Mouse (Mus musculus): ENCODE measurements around the gene Ndufs2. TPM values are rescaled to one million over a fixed set of nuclear protein-coding genes. Genes with fewer than 3 reads are reported as not detected.
A peak's percentile ranks its signal among the peaks of the same experiment; 100 is the strongest.

The Ndufs2 gene
- polyA plus RNA-seq, 1 experiment from 2014 or later, result 263 TPM

DNA sequence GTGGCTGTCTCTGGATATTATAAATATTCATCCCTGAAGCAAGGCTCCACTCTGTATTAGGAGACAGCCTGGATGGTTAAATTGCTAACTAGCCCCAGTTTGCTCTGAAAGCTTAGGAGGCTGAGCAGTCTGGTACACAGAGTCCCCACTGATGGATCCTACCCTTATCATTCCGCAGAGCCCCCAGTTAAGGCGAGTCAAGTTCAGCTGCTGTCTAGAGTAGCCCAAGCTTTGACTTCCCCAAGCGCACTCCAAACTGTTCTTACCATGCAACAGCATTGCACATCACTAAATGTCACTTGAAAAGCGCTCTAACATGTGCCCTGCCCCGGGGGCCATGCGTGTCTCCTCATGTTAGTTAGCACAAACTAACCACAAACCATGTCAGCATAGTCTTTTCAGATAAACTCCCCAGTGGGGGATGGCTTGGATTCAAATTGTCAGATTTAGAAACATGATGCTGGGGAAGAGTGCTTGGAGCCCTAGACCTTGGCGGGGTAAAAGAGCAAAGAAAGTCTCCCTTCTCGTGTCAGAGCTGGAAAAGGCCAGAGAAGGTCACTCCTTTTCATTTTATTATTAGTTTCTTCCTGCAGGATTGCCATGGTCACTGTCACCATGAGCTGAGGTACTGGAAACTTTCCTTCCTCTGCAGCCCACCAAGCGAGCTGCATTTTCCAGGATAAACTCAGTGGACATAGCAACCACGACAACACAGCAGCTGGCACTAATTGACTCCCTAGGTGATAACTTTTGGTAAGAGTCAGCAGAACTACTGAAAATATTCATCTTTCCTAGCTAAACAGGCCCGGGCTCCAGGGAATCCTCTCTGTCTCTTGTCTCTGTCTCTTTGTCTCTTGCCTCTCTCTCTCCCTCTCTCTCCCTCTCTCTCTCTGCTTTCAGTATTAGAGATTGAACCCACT is 57.0 kb downstream of the Ndufs2 start:
- Histone ChIP-seq H3K9ac (ENCODE audit: low read depth, low read length) (no peak overlapping the region), H3K4me1 (replicated peaks; ENCODE audit: control insufficient read depth, insufficient read depth, low read length) (peaks cover 6% of the 10 kb centered on the region; the same call in 1 of the 2 replicates), H3K4me3 (ENCODE audit: low read depth, low read length) (0 out of 2 replicates have a peak overlapping the region, but pooled peaks have one; percentile 8), H3K27me3 (ENCODE audit: control insufficient read depth, insufficient read depth, low read length) (peaks cover 38% of the 10 kb centered on the region), H3K36me3 (ENCODE audit: control insufficient read depth, insufficient read depth, low read length) (no peaks in the 10 kb centered on the region), H3K27ac (ENCODE audit: low read depth, low read length) (no peak overlapping the region), H3K4me2 (replicated peaks; ENCODE audit: low read depth, low read length) (peak overlapping the region; percentile 32; the same call in 1 of the 2 replicates), H3K9me3 (ENCODE audit: control insufficient read depth, low read length) (no peaks in the 10 kb centered on the region)
- 20% methylated on average over 11 of the region's 11 CpGs for WGBS
- ATAC-seq (ENCODE audit: low FRiP score) (no peak), DNase-seq (ENCODE audit: low spot score) (peak; percentile 31)

- Histone ChIP-seq H3K27ac (ENCODE audit: low read depth, low read length) (peak overlapping the region; percentile 21; the same call in 1 of the 2 replicates), H3K36me3 (ENCODE audit: control insufficient read depth, insufficient read depth, low read length) (no peaks in the 10 kb centered on the region), H3K4me2 (replicated peaks; ENCODE audit: low read depth, low read length) (peak overlapping the region; percentile 32), H3K27me3 (ENCODE audit: control insufficient read depth, insufficient read depth, low read length) (peaks cover 38% of the 10 kb centered on the region), H3K4me1 (replicated peaks; ENCODE audit: control insufficient read depth, insufficient read depth, low read length) (peaks cover 6% of the 10 kb centered on the region; the same call in 1 of the 2 replicates), H3K4me3 (ENCODE audit: low read depth, low read length) (peak overlapping the region; percentile 8; the same call in 1 of the 2 replicates), H3K9me3 (ENCODE audit: control insufficient read depth, low read length) (no peaks in the 10 kb centered on the region), H3K9ac (ENCODE audit: low read depth, low read length) (0 out of 2 replicates have a peak overlapping the region, but pooled peaks have one; percentile 19)
- ATAC-seq (ENCODE audit: low FRiP score), result peak; percentile 28; the same call in 1 of the 2 replicates
- peak; percentile 54 for DNase-seq (ENCODE audit: low spot score)
- 3% methylated on average over 18 of the region's 18 CpGs for WGBS
Observed at GRCm38 (mm10) chr1:171193093-171193840, 57.9 kb downstream of the Ndufs2 start.

DNA sequence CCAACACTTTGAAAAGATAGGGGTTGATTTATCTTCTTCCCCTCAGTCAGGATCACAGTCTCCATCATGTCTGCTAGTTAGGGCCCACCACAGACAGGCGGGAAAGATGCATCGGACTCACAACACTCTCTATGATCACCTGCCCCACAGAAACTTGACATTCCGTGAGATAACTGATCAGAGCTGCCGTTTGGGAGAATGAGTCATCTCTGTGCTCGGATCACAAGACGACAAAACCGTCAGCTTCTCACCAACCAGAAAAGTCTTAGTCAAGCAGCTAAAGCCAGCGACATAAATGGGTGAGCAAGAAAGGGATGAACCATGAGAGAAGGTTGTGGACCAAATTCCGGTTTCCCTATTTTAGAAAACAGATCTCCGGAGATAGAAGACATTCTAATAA is 58.9 kb downstream of the Ndufs2 start:
- H3K27ac ChIP-seq (ENCODE audit: low read depth, low read length), result no peak overlapping the region
- H3K4me1 ChIP-seq (replicated peaks; ENCODE audit: control insufficient read depth, insufficient read depth, low read length), result peaks cover 6% of the 10 kb centered on the region; the same call in 1 of the 2 replicates
- no peaks in the 10 kb centered on the region for H3K9me3 ChIP-seq (ENCODE audit: control insufficient read depth, low read length)
- no peak overlapping the region for H3K4me2 ChIP-seq (replicated peaks; ENCODE audit: low read depth, low read length)
- ATAC-seq (ENCODE audit: low FRiP score), result no peak
- H3K27me3 ChIP-seq (ENCODE audit: control insufficient read depth, insufficient read depth, low read length), result peaks cover 33% of the 10 kb centered on the region
- 49% methylated on average over 10 of the region's 10 CpGs for WGBS
- H3K4me3 ChIP-seq (ENCODE audit: low read depth, low read length), result no peak overlapping the region
- no peak overlapping the region for H3K9ac ChIP-seq (ENCODE audit: low read depth, low read length)
- no peak for DNase-seq (ENCODE audit: low spot score)
- no peaks in the 10 kb centered on the region for H3K36me3 ChIP-seq (ENCODE audit: control insufficient read depth, insufficient read depth, low read length)

GRCm38 (mm10) chr1:171190832-171191231 is 60.4 kb downstream of the Ndufs2 start:
- Histone ChIP-seq H3K4me2 (replicated peaks; ENCODE audit: low read depth, low read length) (no peak overlapping the region), H3K36me3 (ENCODE audit: control insufficient read depth, insufficient read depth, low read length) (no peaks in the 10 kb centered on the region), H3K9me3 (ENCODE audit: control insufficient read depth, low read length) (no peaks in the 10 kb centered on the region), H3K9ac (ENCODE audit: low read depth, low read length) (no peak overlapping the region), H3K4me3 (ENCODE audit: low read depth, low read length) (no peak overlapping the region), H3K27ac (ENCODE audit: low read depth, low read length) (no peak overlapping the region), H3K27me3 (ENCODE audit: control insufficient read depth, insufficient read depth, low read length) (peaks cover 28% of the 10 kb centered on the region), H3K4me1 (replicated peaks; ENCODE audit: control insufficient read depth, insufficient read depth, low read length) (peaks cover 6% of the 10 kb centered on the region; the same call in 1 of the 2 replicates)
- WGBS, result 97% methylated on average over 9 of the region's 9 CpGs
- DNase-seq (ENCODE audit: low spot score) (no peak), ATAC-seq (ENCODE audit: low FRiP score) (no peak)

- Histone ChIP-seq H3K27me3 (ENCODE audit: control insufficient read depth, insufficient read depth, low read length) (peaks cover 17% of the 10 kb centered on the region), H3K4me3 (ENCODE audit: low read depth, low read length) (no peak overlapping the region), H3K27ac (ENCODE audit: low read depth, low read length) (no peak overlapping the region), H3K4me1 (replicated peaks; ENCODE audit: control insufficient read depth, insufficient read depth, low read length) (peaks cover 3% of the 10 kb centered on the region; the same call in 1 of the 2 replicates), H3K9ac (ENCODE audit: low read depth, low read length) (no peak overlapping the region), H3K4me2 (replicated peaks; ENCODE audit: low read depth, low read length) (no peak overlapping the region), H3K36me3 (ENCODE audit: control insufficient read depth, insufficient read depth, low read length) (no peaks in the 10 kb centered on the region), H3K9me3 (ENCODE audit: control insufficient read depth, low read length) (no peaks in the 10 kb centered on the region)
- WGBS, result 29% methylated on average over 14 of the region's 14 CpGs
- no peak for ATAC-seq (ENCODE audit: low FRiP score)
- no peak for DNase-seq (ENCODE audit: low spot score)
Observed at GRCm38 (mm10) chr1:171189476-171190114, 61.6 kb downstream of the Ndufs2 start.

DNA sequence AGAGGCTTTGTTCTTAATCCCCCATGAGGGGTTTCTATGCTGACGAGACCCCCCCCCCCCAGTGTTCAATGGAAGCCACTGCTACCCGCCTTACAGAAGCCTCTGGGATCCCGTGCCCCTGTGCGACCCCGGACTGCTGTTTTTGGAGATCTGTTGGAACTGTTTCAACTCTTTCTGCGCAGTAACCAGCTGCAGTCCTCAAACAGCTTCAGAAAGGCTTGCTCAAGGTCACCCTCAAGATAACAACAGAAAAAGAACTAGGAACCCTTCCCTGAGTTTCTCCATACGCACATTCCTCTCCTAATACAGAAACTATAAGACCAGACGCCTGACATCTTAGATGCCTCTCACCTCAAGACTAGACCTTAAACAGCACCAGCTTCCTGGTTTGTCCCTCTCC is 62.1 kb downstream of the Ndufs2 start:
- WGBS, result 11% methylated on average over 8 of the region's 8 CpGs
- Histone ChIP-seq H3K9ac (ENCODE audit: low read depth, low read length) (no peak overlapping the region), H3K4me1 (replicated peaks; ENCODE audit: control insufficient read depth, insufficient read depth, low read length) (no peaks in the 10 kb centered on the region; the same call in 1 of the 2 replicates), H3K9me3 (ENCODE audit: control insufficient read depth, low read length) (no peaks in the 10 kb centered on the region), H3K27ac (ENCODE audit: low read depth, low read length) (no peak overlapping the region), H3K4me3 (ENCODE audit: low read depth, low read length) (no peak overlapping the region), H3K4me2 (replicated peaks; ENCODE audit: low read depth, low read length) (no peak overlapping the region), H3K27me3 (ENCODE audit: control insufficient read depth, insufficient read depth, low read length) (peaks cover 12% of the 10 kb centered on the region), H3K36me3 (ENCODE audit: control insufficient read depth, insufficient read depth, low read length) (no peaks in the 10 kb centered on the region)
- ATAC-seq (ENCODE audit: low FRiP score) (no peak), DNase-seq (ENCODE audit: low spot score) (peak; percentile 31)

DNA sequence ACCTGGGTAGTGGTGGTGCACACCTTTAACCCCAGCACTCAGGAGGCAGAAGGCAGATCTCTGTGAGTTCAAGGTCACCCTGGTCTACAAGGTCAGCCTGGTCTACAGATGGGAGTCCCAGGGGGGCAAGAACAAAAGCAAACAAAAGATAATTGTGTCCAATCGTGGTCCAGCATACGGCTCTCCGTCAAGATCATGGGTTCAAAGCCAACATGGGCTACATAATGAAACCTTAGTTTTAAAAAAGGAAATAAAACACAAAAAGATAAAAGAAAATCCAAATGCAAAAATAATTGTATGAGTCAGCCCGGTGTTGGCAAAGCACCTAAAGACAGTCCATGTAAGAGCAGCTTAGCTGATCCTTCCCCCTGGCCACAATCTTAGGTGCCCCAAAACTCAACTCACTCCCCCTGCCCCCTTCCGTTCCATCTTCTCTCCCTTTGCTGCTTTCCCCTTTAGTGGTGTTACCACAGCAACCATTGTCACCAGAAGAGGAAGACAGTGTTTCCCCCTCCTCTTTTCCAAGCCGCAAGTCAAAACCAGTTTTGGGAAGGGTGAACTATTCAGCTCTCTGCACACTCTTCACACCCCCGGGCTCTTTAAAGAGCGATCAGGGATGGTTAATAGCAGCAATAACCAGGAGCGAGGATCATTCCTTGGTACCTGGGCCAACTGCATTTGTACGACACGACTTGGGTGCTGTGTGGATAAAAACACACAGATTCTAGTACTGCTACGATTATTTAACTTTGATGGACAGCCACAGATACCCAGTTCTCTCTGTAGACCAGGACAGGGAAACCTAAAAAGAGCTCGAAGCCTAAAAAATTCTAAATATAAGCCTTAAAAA is 63.1 kb downstream of the Ndufs2 start:
- DNase-seq (ENCODE audit: low spot score) (peak; percentile 52), ATAC-seq (ENCODE audit: low FRiP score) (peak; percentile 55; the same call in 1 of the 2 replicates)
- no peaks in the 10 kb centered on the region for H3K9me3 ChIP-seq (ENCODE audit: control insufficient read depth, low read length)
- H3K36me3 ChIP-seq (ENCODE audit: control insufficient read depth, insufficient read depth, low read length), result no peaks in the 10 kb centered on the region
- no peak overlapping the region for H3K27ac ChIP-seq (ENCODE audit: low read depth, low read length)
- no peak overlapping the region for H3K4me2 ChIP-seq (replicated peaks; ENCODE audit: low read depth, low read length)
- 30% methylated on average over 13 of the region's 13 CpGs for WGBS
- no peak overlapping the region for H3K4me3 ChIP-seq (ENCODE audit: low read depth, low read length)
- peaks cover 6% of the 10 kb centered on the region for H3K27me3 ChIP-seq (ENCODE audit: control insufficient read depth, insufficient read depth, low read length)
- H3K4me1 ChIP-seq (replicated peaks; ENCODE audit: control insufficient read depth, insufficient read depth, low read length), result no peaks in the 10 kb centered on the region; the same call in 1 of the 2 replicates
- no peak overlapping the region for H3K9ac ChIP-seq (ENCODE audit: low read depth, low read length)
